Mouse (Mus musculus) heart, adult 8-10 months (tissue): ENCODE data around the gene Atp8a1. TPM values are rescaled to one million over a fixed set of nuclear protein-coding genes. Genes with fewer than 3 reads are reported as not detected.

ENCODE experiments used
- microRNA-seq: library from miRNA; unstranded; fragments of <30 nt; microRNA quantifications from one replicate; pipeline ENCODE4 v1.2.0, GENCODE M21; 2022
- total RNA-seq, 4 experiments: library from RNA; stranded (reverse); gene quantifications; 2 replicates each; pipeline ENCODE4 v1.2.4; 2022

The Atp8a1 gene
- total RNA-seq, 4 experiments from 2014 or later = 24.5 to 29.8 (median 26.1) TPM

Small RNAs within 50 kb of the gene (microRNA-seq; reads per million reads assigned to microRNA genes)
- gene Gm23617 = not detected

Other genes starting within 250 kb of the Atp8a1 start
- gene Shisa3, start 239.6 kb downstream of the Atp8a1 start, total RNA-seq = 1 to 10 TPM; 1.4 to 1.9 (median 1.6) TPM
- gene Gm5108, start 94.2 kb upstream of the Atp8a1 start, total RNA-seq = not detected
- gene Gm21905, start 99.0 kb upstream of the Atp8a1 start, total RNA-seq = not detected
- gene Grxcr1, start 184.4 kb upstream of the Atp8a1 start, total RNA-seq = not detected